Mouse (Mus musculus) ES-Bruce4 (cell line): ENCODE data around the gene Adam1b. TPM values are rescaled to one million over a fixed set of nuclear protein-coding genes. Genes with fewer than 3 reads are reported as not detected.

Source experiments
- H3K27ac ChIP-seq: 2 replicates; pipeline ENCODE4 v1.5.1; 2012; ENCODE audit warnings: low read length, inconsistent platforms; ENCODE audit not compliant: insufficient read depth
- H3K27me3 ChIP-seq: 2 replicates; pipeline ENCODE4 v1.6.1; 2012; ENCODE audit warnings: mild to moderate bottlenecking, low read length, inconsistent platforms; ENCODE audit not compliant: control insufficient read depth, poor library complexity, insufficient read depth, severe bottlenecking
- H3K36me3 ChIP-seq: 2 replicates; pipeline ENCODE4 v1.6.1; 2012; ENCODE audit warnings: inconsistent platforms, mild to moderate bottlenecking, low read length, moderate library complexity; ENCODE audit not compliant: control insufficient read depth, poor library complexity, insufficient read depth, severe bottlenecking
- H3K4me1 ChIP-seq: one replicate; pipeline ENCODE4 v1.8.1; 2011; ENCODE audit warnings: low read length; ENCODE audit not compliant: control insufficient read depth, insufficient read depth
- H3K4me3 ChIP-seq: 2 replicates; pipeline ENCODE4 v1.5.1; 2011; ENCODE audit warnings: low read depth, mild to moderate bottlenecking, low read length
- H3K9ac ChIP-seq: 2 replicates; pipeline ENCODE4 v1.6.1; 2012; ENCODE audit warnings: low read depth, mild to moderate bottlenecking, inconsistent platforms; ENCODE audit not compliant: poor library complexity, severe bottlenecking
- H3K9me3 ChIP-seq: replicated peaks from 2 replicates; pipeline ENCODE4 v1.6.1; 2012; ENCODE audit warnings: mild to moderate bottlenecking, low read length, inconsistent platforms; ENCODE audit not compliant: control insufficient read depth, poor library complexity, insufficient read depth, severe bottlenecking
- CTCF ChIP-seq: IDR thresholded peaks from one replicate; pipeline ENCODE4 v1.8.1; 2011; ENCODE audit warnings: low read depth, low read length
- EP300 ChIP-seq: IDR thresholded peaks from 2 replicates; pipeline ENCODE4 v1.6.1; 2011; ENCODE audit warnings: low read depth, low read length; ENCODE audit not compliant: insufficient read depth
- POLR2A ChIP-seq: IDR thresholded peaks from one replicate; pipeline ENCODE4 v1.8.1; 2011; ENCODE audit warnings: low read length; ENCODE audit not compliant: insufficient read depth
- polyA plus RNA-seq: library from polyadenylated mRNA; stranded (reverse); fragments of >200 nt; gene quantifications from 2 replicates; pipeline ENCODE4 v1.2.4, GENCODE M21; 2011; ENCODE audit warnings: low read depth; ENCODE audit not compliant: missing spikeins, insufficient read depth, insufficient read length

Adam1b gene
- polyA plus RNA-seq, 1 experiment, result not detected

GRCm38 (mm10) chr5:121544910-121545792 lies 41.9 kb upstream of the Adam1b start, which contains the start of the genes Adam1a and Gm42878:
Gene Adam1a, minus strand, starts transcription at chr5:121545482.
Gene Gm42878, minus strand, starts transcription at chr5:121545482.
- H3K9me3 ChIP-seq, result no peaks in the 10 kb centered on the region
- H3K27ac ChIP-seq, result 0 out of 2 replicates have a peak within 1 kb of the TSS, but pooled peaks have one; percentile 5
- TF ChIP-seq POLR2A (no peak), CTCF (no peak)
- H3K36me3 ChIP-seq, result no peaks in the 10 kb centered on the region
- H3K9ac ChIP-seq, result peak within 1 kb of the TSS; percentile 94
- H3K4me1 ChIP-seq, result no peaks in the 10 kb centered on the region
- peak within 1 kb of the TSS; percentile 97 for H3K4me3 ChIP-seq
- no peaks in the 10 kb centered on the region for H3K27me3 ChIP-seq

- Histone ChIP-seq H3K27ac (no peak overlapping the region), H3K9ac (no peak overlapping the region), H3K27me3 (no peaks in the 10 kb centered on the region), H3K4me3 (no peak overlapping the region), H3K4me1 (peaks cover 1% of the 10 kb centered on the region), H3K9me3 (no peaks in the 10 kb centered on the region), H3K36me3 (0 out of 2 replicates have a peak, but pooled peaks cover under 1% of the 10 kb centered on the region)
- no peak for TF ChIP-seq EP300
- TF ChIP-seq CTCF, result no peak
- no peak for TF ChIP-seq POLR2A
These were observed 40.1 kb upstream of the Adam1b start for GRCm38 (mm10) chr5:121543370-121543769.

GRCm38 (mm10) chr5:121541235-121541634 lies 38.0 kb upstream of the Adam1b start:
- H3K27ac ChIP-seq, result no peak overlapping the region

GRCm38 (mm10) chr5:121540066-121540465 lies 36.8 kb upstream of the Adam1b start:
- no peak overlapping the region for H3K27ac ChIP-seq
- H3K4me3 ChIP-seq, result no peak overlapping the region
- peaks cover 6% of the 10 kb centered on the region for H3K36me3 ChIP-seq
- H3K9me3 ChIP-seq, result no peaks in the 10 kb centered on the region
- H3K4me1 ChIP-seq, result peaks cover 4% of the 10 kb centered on the region
- no peak for TF ChIP-seq EP300
- no peaks in the 10 kb centered on the region for H3K27me3 ChIP-seq
- no peak overlapping the region for H3K9ac ChIP-seq

More at GRCm38 (mm10) chr5:121541235-121541634, 38.0 kb upstream of the Adam1b start:
- no peak overlapping the region for H3K4me3 ChIP-seq
- no peak for TF ChIP-seq EP300
- TF ChIP-seq POLR2A, result no peak
- no peak for TF ChIP-seq CTCF
- no peaks in the 10 kb centered on the region for H3K27me3 ChIP-seq
- H3K36me3 ChIP-seq, result peaks cover 6% of the 10 kb centered on the region; the same call in 1 of the 2 replicates
- no peaks in the 10 kb centered on the region for H3K9me3 ChIP-seq
- no peak overlapping the region for H3K9ac ChIP-seq
- peaks cover 4% of the 10 kb centered on the region for H3K4me1 ChIP-seq

- peak overlapping the region; percentile 1; the same call in 1 of the 2 replicates for H3K9ac ChIP-seq
- H3K9me3 ChIP-seq, result no peaks in the 10 kb centered on the region
- H3K4me3 ChIP-seq, result no peak overlapping the region
- no peaks in the 10 kb centered on the region for H3K27me3 ChIP-seq
- H3K36me3 ChIP-seq, result peaks cover 16% of the 10 kb centered on the region
- H3K4me1 ChIP-seq, result peaks cover 4% of the 10 kb centered on the region
- H3K27ac ChIP-seq, result peak overlapping the region; percentile 86
- TF ChIP-seq EP300 (no peak), POLR2A (no peak), CTCF (no peak)
These were observed 34.4 kb upstream of the Adam1b start for GRCm38 (mm10) chr5:121537588-121537987.

- peaks cover 16% of the 10 kb centered on the region for H3K36me3 ChIP-seq
- peak overlapping the region; percentile 1; the same call in 1 of the 2 replicates for H3K9ac ChIP-seq
- no peaks in the 10 kb centered on the region for H3K27me3 ChIP-seq
- peak overlapping the region; percentile 86 for H3K27ac ChIP-seq
- H3K4me3 ChIP-seq, result no peak overlapping the region
- H3K9me3 ChIP-seq, result no peaks in the 10 kb centered on the region
- peaks cover 4% of the 10 kb centered on the region for H3K4me1 ChIP-seq
- 0 out of 2 replicates have a peak, but pooled peaks have one; percentile 40 for TF ChIP-seq EP300
- TF ChIP-seq CTCF, result no peak
These were observed 33.8 kb upstream of the Adam1b start for GRCm38 (mm10) chr5:121536921-121537555.
